Mouse (Mus musculus) liver, adult 2 months (tissue): ENCODE measurements at regions not wholly inside any gene's neighbourhood (a gene's known extent, or its start where the extent isn't known, plus 50 kb on each side); places are given as distances from the start of the nearest gene placed in this dataset.

Experiments used
- CTCF ChIP-seq: fragments of 200-500 bp; IDR thresholded peaks from 2 replicates; pipeline ENCODE4 v1.5.1; 2011; ENCODE audit warnings: low read depth, low read length, control low read depth
- POLR2A ChIP-seq: fragments of 200-500 bp; IDR thresholded peaks from 2 replicates; pipeline ENCODE4 v1.6.1; 2011; ENCODE audit warnings: low read length, control low read depth; ENCODE audit not compliant: insufficient read depth; ENCODE audit errors: extremely low read depth

GRCm38 (mm10) chr8:8986068-8986467 is 295.7 kb upstream of the Arglu1 start:
- TF ChIP-seq POLR2A (no peak), CTCF (no peak)
